In the genomic region with DNA sequence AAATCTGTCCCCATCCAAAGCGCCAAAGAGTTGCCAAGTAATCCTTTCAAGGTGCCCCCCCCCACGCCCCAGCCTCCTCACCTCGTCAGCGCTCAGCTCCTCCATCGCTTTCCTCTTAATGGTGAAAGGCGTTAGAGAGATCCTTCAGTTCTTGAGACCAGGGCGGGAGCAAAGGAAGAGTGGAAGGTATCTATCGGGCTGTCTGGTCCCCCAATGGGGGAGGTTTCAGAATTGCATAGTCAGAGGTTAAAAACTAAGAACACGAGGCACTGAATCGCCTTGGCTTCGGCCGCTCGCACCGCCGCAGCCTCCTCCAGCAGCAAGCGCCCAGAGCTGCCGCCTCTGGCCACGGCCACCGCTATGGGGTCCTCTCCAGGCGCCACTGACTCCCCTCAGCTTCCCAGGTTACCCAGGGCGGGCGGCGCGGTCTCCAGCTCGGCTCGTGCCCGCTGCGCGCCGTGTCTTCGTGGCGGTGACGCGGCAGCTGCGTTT, we compare ENCODE assay signal across 8 mouse cellular contexts. TPM values are rescaled to one million over a fixed set of nuclear protein-coding genes. Genes with fewer than 3 reads are reported as not detected.
A peak's percentile ranks its signal among the peaks of the same experiment; 100 is the strongest.
DNase-seq lines count a peak whose midpoint lies in the region; ATAC-seq lines count a peak whose summit lies in the region.

No protein-coding gene starts in this region.

- H3K9me3 ChIP-seq in embryonic facial prominence, embryonic 10.5 days, result no peaks in the 10 kb centered on the region
- H3K9me3 ChIP-seq in hindbrain, embryonic 14.5 days (ENCODE audit: control insufficient read depth, low read length), result no peaks in the 10 kb centered on the region
- H3K9me3 ChIP-seq in liver, embryonic 11.5 days (ENCODE audit: control insufficient read depth, low read length), result no peaks in the 10 kb centered on the region
- no peaks in the 10 kb centered on the region for H3K9me3 ChIP-seq in neural tube, embryonic 12.5 days

- H3K4me3 ChIP-seq in embryonic facial prominence, embryonic 10.5 days, result peak overlapping the region; percentile 97
- peak overlapping the region; percentile 94 for H3K4me3 ChIP-seq in hindbrain, embryonic 14.5 days (replicated peaks; ENCODE audit: low read length)
- peak overlapping the region; percentile 98 for H3K4me3 ChIP-seq in liver, embryonic 11.5 days (ENCODE audit: low read depth, low read length)
- H3K4me3 ChIP-seq in neural tube, embryonic 12.5 days, result peak overlapping the region; percentile 85

- under 1% methylated on average over 35 of the region's 35 CpGs for WGBS in embryonic facial prominence, embryonic 10.5 days
- under 1% methylated on average over 35 of the region's 35 CpGs for WGBS in hindbrain, embryonic 14.5 days
- WGBS in liver, embryonic 11.5 days, result under 1% methylated on average over 35 of the region's 35 CpGs
- WGBS in neural tube, embryonic 12.5 days, result under 1% methylated on average over 35 of the region's 35 CpGs

- H3K9ac ChIP-seq in hindbrain, embryonic 14.5 days, result peak overlapping the region; percentile 93
- H3K9ac ChIP-seq in liver, embryonic 11.5 days (ENCODE audit: low read depth, low read length), result peak overlapping the region; percentile 96
- H3K9ac ChIP-seq in neural tube, embryonic 12.5 days, result peak overlapping the region; percentile 84

- intact Hi-C loops in left cerebral cortex, postnatal 10 days (cut with DNase I), result no loop called here
- intact Hi-C loops in left cerebral cortex, postnatal 36 days (cut with DNase I), result loop anchor here (5.0 kb wide), 1 partner anchor 49 kb away; no protein-coding TSS in a partner anchor

- DNase-seq in left cerebral cortex, postnatal 10 days (ENCODE audit: extremely low spot score in 1 of 2, low spot score in 2 of 2), result peak; percentile 28 to 51
- no peak for DNase-seq in left cerebral cortex, postnatal 36 days (ENCODE audit: low spot score in 2 of 2)
- DNase-seq in NIH3T3 (ENCODE audit: low read depth), result peak; percentile 53
- no peak for DNase-seq in embryonic facial prominence, embryonic 10.5 days (ENCODE audit: low spot score)
- peak; percentile 45 for DNase-seq in hindbrain, embryonic 14.5 days (ENCODE audit: low spot score)
- no peak for DNase-seq in liver, embryonic 11.5 days (ENCODE audit: low spot score)
- no peak for DNase-seq in gastrocnemius, postnatal 4 days (ENCODE audit: low spot score in 2 of 2)

- H3K4me1 ChIP-seq in embryonic facial prominence, embryonic 10.5 days, result peaks cover 27% of the 10 kb centered on the region
- H3K4me1 ChIP-seq in hindbrain, embryonic 14.5 days (replicated peaks; ENCODE audit: control insufficient read depth, insufficient read depth, low read length), result peaks cover 34% of the 10 kb centered on the region; the same call in 1 of the 2 replicates
- H3K4me1 ChIP-seq in liver, embryonic 11.5 days (replicated peaks; ENCODE audit: control insufficient read depth, insufficient read depth, low read length), result peaks cover 12% of the 10 kb centered on the region
- H3K4me1 ChIP-seq in neural tube, embryonic 12.5 days, result peaks cover 18% of the 10 kb centered on the region

- H3K27me3 ChIP-seq in embryonic facial prominence, embryonic 10.5 days (replicated peaks; ENCODE audit: low read depth, poor library complexity, severe bottlenecking), result no peaks in the 10 kb centered on the region
- H3K27me3 ChIP-seq in hindbrain, embryonic 14.5 days (ENCODE audit: control insufficient read depth, insufficient read depth, low read length), result no peaks in the 10 kb centered on the region
- H3K27me3 ChIP-seq in liver, embryonic 11.5 days (replicated peaks; ENCODE audit: control insufficient read depth, insufficient read depth, low read length), result no peaks in the 10 kb centered on the region
- no peaks in the 10 kb centered on the region for H3K27me3 ChIP-seq in neural tube, embryonic 12.5 days (replicated peaks)

- peaks cover 13% of the 10 kb centered on the region for H3K36me3 ChIP-seq in embryonic facial prominence, embryonic 10.5 days (replicated peaks)
- no peaks in the 10 kb centered on the region for H3K36me3 ChIP-seq in hindbrain, embryonic 14.5 days (replicated peaks; ENCODE audit: control insufficient read depth, insufficient read depth)
- no peaks in the 10 kb centered on the region; the same call in 1 of the 2 replicates for H3K36me3 ChIP-seq in liver, embryonic 11.5 days (ENCODE audit: control insufficient read depth, insufficient read depth, low read length)
- no peaks in the 10 kb centered on the region for H3K36me3 ChIP-seq in neural tube, embryonic 12.5 days

- H3K27ac ChIP-seq in embryonic facial prominence, embryonic 10.5 days (replicated peaks), result peak overlapping the region; percentile 98
- peak overlapping the region; percentile 98 for H3K27ac ChIP-seq in hindbrain, embryonic 14.5 days
- peak overlapping the region; percentile 97 for H3K27ac ChIP-seq in liver, embryonic 11.5 days (ENCODE audit: low read depth, low read length)
- peak overlapping the region; percentile 96 for H3K27ac ChIP-seq in neural tube, embryonic 12.5 days

- H3K4me2 ChIP-seq in hindbrain, embryonic 14.5 days (replicated peaks), result peak overlapping the region; percentile 92
- H3K4me2 ChIP-seq in liver, embryonic 11.5 days, result peak overlapping the region; percentile 82
- H3K4me2 ChIP-seq in neural tube, embryonic 12.5 days (replicated peaks), result peak overlapping the region; percentile 76

- peak; percentile 72 for ATAC-seq in hindbrain, embryonic 14.5 days (ENCODE audit: low FRiP score)
- peak; percentile 66 for ATAC-seq in liver, embryonic 11.5 days (replicated peaks; ENCODE audit: low FRiP score)
- peak; percentile 81 for ATAC-seq in neural tube, embryonic 12.5 days (ENCODE audit: low FRiP score, low read depth)

RNA-seq across cellular contexts. Expression of gene Ube4b, which starts 0.7 kb away (rescaled TPM):
- total RNA-seq in left cerebral cortex, postnatal 10 days (2021), result 100 to 1,000 TPM; 104 to 119 TPM
- 100 to 1,000 TPM; 106 to 113 TPM for total RNA-seq in left cerebral cortex, postnatal 36 days (2021)
- polyA plus RNA-seq in embryonic facial prominence, embryonic 10.5 days (2016; fragmentation: Nextera tagmentation; extraction: Ambion mirVana), result 65.5 and 71.8 TPM in 2 replicates
- 53.8 and 55.3 TPM in 2 replicates for polyA plus RNA-seq in hindbrain, embryonic 14.5 days (2014; fragmentation: Nextera tagmentation; extraction: Ambion mirVana)
- 35.0 and 37.4 TPM in 2 replicates for polyA plus RNA-seq in liver, embryonic 11.5 days (2014; fragmentation: Nextera tagmentation; extraction: Ambion mirVana)
- polyA plus RNA-seq in neural tube, embryonic 12.5 days (2016; fragmentation: Nextera tagmentation; extraction: Ambion mirVana), result 76.3 and 77.5 TPM in 2 replicates
- 10 to 100 TPM; 77.9 to 86.7 TPM for total RNA-seq in gastrocnemius, postnatal 4 days (2021)

RNA-seq across cellular contexts. Expression of gene Rbp7, which starts 28.9 kb away (rescaled TPM):
- under 1 TPM in 1 of 2 experiments, not detected in 1; 0.63 TPM for total RNA-seq in left cerebral cortex, postnatal 10 days (2021)
- 1 to 10 TPM in 1 of 2 experiments, under 1 TPM in 1; 0.57 to 1.3 TPM for total RNA-seq in left cerebral cortex, postnatal 36 days (2021)
- polyA plus RNA-seq in embryonic facial prominence, embryonic 10.5 days (2016; fragmentation: Nextera tagmentation; extraction: Ambion mirVana), result not detected in 2 replicates
- not detected in 2 replicates for polyA plus RNA-seq in hindbrain, embryonic 14.5 days (2014; fragmentation: Nextera tagmentation; extraction: Ambion mirVana)
- not detected in 2 replicates for polyA plus RNA-seq in liver, embryonic 11.5 days (2014; fragmentation: Nextera tagmentation; extraction: Ambion mirVana)
- not detected in 2 replicates for polyA plus RNA-seq in neural tube, embryonic 12.5 days (2016; fragmentation: Nextera tagmentation; extraction: Ambion mirVana)
- 10 to 100 TPM; 11.0 to 13.5 TPM for total RNA-seq in gastrocnemius, postnatal 4 days (2021)

RNA-seq across cellular contexts. Expression of gene Tmem274, which starts 51.3 kb away (rescaled TPM):
- total RNA-seq in left cerebral cortex, postnatal 10 days (2021), result not detected
- total RNA-seq in left cerebral cortex, postnatal 36 days (2021), result not detected
- 0.26 and 0.77 TPM in 2 replicates for polyA plus RNA-seq in embryonic facial prominence, embryonic 10.5 days (2016; fragmentation: Nextera tagmentation; extraction: Ambion mirVana)
- polyA plus RNA-seq in hindbrain, embryonic 14.5 days (2014; fragmentation: Nextera tagmentation; extraction: Ambion mirVana), result 0.37 TPM in 1 of 2 replicates, not detected in the other
- polyA plus RNA-seq in liver, embryonic 11.5 days (2014; fragmentation: Nextera tagmentation; extraction: Ambion mirVana), result 0.31 TPM in 1 of 2 replicates, not detected in the other
- 0.67 TPM in 1 of 2 replicates, not detected in the other for polyA plus RNA-seq in neural tube, embryonic 12.5 days (2016; fragmentation: Nextera tagmentation; extraction: Ambion mirVana)
- total RNA-seq in gastrocnemius, postnatal 4 days (2021), result not detected

RNA-seq across cellular contexts. Expression of gene Nmnat1, which starts 59.2 kb away (rescaled TPM):
- 1 to 10 TPM; 6.1 to 7.7 TPM for total RNA-seq in left cerebral cortex, postnatal 10 days (2021)
- total RNA-seq in left cerebral cortex, postnatal 36 days (2021), result 1 to 10 TPM; 9.1 to 9.8 TPM
- 14.5 and 15.0 TPM in 2 replicates for polyA plus RNA-seq in embryonic facial prominence, embryonic 10.5 days (2016; fragmentation: Nextera tagmentation; extraction: Ambion mirVana)
- polyA plus RNA-seq in hindbrain, embryonic 14.5 days (2014; fragmentation: Nextera tagmentation; extraction: Ambion mirVana), result 7.5 and 8.2 TPM in 2 replicates
- 13.0 and 14.3 TPM in 2 replicates for polyA plus RNA-seq in liver, embryonic 11.5 days (2014; fragmentation: Nextera tagmentation; extraction: Ambion mirVana)
- polyA plus RNA-seq in neural tube, embryonic 12.5 days (2016; fragmentation: Nextera tagmentation; extraction: Ambion mirVana), result 12.0 and 14.0 TPM in 2 replicates
- total RNA-seq in gastrocnemius, postnatal 4 days (2021), result 10 to 100 TPM; 12.9 to 13.0 TPM

RNA-seq across cellular contexts. Expression of gene Lzic, which starts 59.2 kb away (rescaled TPM):
- total RNA-seq in left cerebral cortex, postnatal 10 days (2021), result 10 to 100 TPM; 36.1 to 37.6 TPM
- 10 to 100 TPM; 16.8 to 17.4 TPM for total RNA-seq in left cerebral cortex, postnatal 36 days (2021)
- 53.2 and 54.5 TPM in 2 replicates for polyA plus RNA-seq in embryonic facial prominence, embryonic 10.5 days (2016; fragmentation: Nextera tagmentation; extraction: Ambion mirVana)
- 49.9 and 52.5 TPM in 2 replicates for polyA plus RNA-seq in hindbrain, embryonic 14.5 days (2014; fragmentation: Nextera tagmentation; extraction: Ambion mirVana)
- 41.8 and 43.6 TPM in 2 replicates for polyA plus RNA-seq in liver, embryonic 11.5 days (2014; fragmentation: Nextera tagmentation; extraction: Ambion mirVana)
- 46.1 and 51.0 TPM in 2 replicates for polyA plus RNA-seq in neural tube, embryonic 12.5 days (2016; fragmentation: Nextera tagmentation; extraction: Ambion mirVana)
- total RNA-seq in gastrocnemius, postnatal 4 days (2021), result 10 to 100 TPM; 25.0 to 27.6 TPM

Comparison
In these comparisons a context has a peak if more than half of its experiments do, and no peak if none do; other contexts are left out.
1. DNase-seq: peak in left cerebral cortex, postnatal 10 days (2 of 2), NIH3T3 (single experiment) and hindbrain, embryonic 14.5 days (single experiment); none in left cerebral cortex, postnatal 36 days (0 of 2), embryonic facial prominence, embryonic 10.5 days (single experiment), liver, embryonic 11.5 days (single experiment) and gastrocnemius, postnatal 4 days (0 of 2).
2. Peak in every context shown above with its lines, with median percentiles within 50 percentile points of each other: H3K27ac ChIP-seq, H3K4me3 ChIP-seq, ATAC-seq, H3K4me2 ChIP-seq and H3K9ac ChIP-seq.